Mouse (Mus musculus) lung, postnatal 0 days (tissue): Measurements from ENCODE around the gene Cux1.

Source experiments
- CTCF ChIP-seq: IDR thresholded peaks from 2 replicates; pipeline ENCODE4 v1.5.1; 2016; ENCODE audit warnings: antibody characterized with exemption, mild to moderate bottlenecking
- EP300 ChIP-seq: IDR thresholded peaks from 2 replicates; pipeline ENCODE4 v1.6.1; 2016; ENCODE audit warnings: antibody characterized with exemption, mild to moderate bottlenecking, control low read depth

- TF ChIP-seq CTCF (no peak), EP300 (no peak)
These were observed 14.9 kb upstream of the Cux1 start for GRCm38 (mm10) chr5:136582201-136582600.
